Mouse (Mus musculus): Measurements from ENCODE around the gene Ube4a.

- TF ChIP-seq CTCF (IDR thresholded peaks at IDR 0.05; ENCODE audit: low read depth, low read length) (no peak), TAL1 (conservative IDR thresholded peaks at IDR 0.05; ENCODE audit: low read depth, low read length) (no peak), GATA1 (IDR thresholded peaks at IDR 0.05; ENCODE audit: borderline replicate concordance, low read length) (no peak), POLR2AphosphoS5 (IDR thresholded peaks at IDR 0.05; ENCODE audit: insufficient replicate concordance, low read depth, low read length) (no peak), GATA2 (IDR thresholded peaks at IDR 0.05; ENCODE audit: borderline replicate concordance, low read depth, low read length) (no peak)
Measured at GRCm38 (mm10) chr9:44903856-44904255, 61.5 kb downstream of the Ube4a start.

All from G1E (cell line).